Mouse (Mus musculus) forebrain, embryonic 16.5 days (tissue): Measurements from ENCODE around the gene Fam169b. TPM values are rescaled to one million over a fixed set of nuclear protein-coding genes. Genes with fewer than 3 reads are reported as not detected.

Source experiments
- ATAC-seq: fragments of 200-750 bp; cut with Nextera tagmentation; 2 replicates; pipeline ENCODE4 v1.8.0; 2017; ENCODE audit warnings: mild to moderate bottlenecking, moderate library complexity
- H3K27ac ChIP-seq: fragments of 300-500 bp; sonication (generic); 2 replicates; pipeline ENCODE4 v1.5.1; 2014; ENCODE audit warnings: low read length, control low read depth
- H3K27me3 ChIP-seq: fragments of 300-500 bp; sonication (generic); replicated peaks from 2 replicates; pipeline ENCODE4 v1.6.1; 2014; ENCODE audit warnings: low read length; ENCODE audit not compliant: control insufficient read depth, insufficient read depth
- H3K36me3 ChIP-seq: fragments of 300-500 bp; sonication (generic); 2 replicates; pipeline ENCODE4 v1.6.1; 2014; ENCODE audit not compliant: control insufficient read depth, insufficient read depth
- H3K4me1 ChIP-seq: fragments of 300-500 bp; sonication (generic); replicated peaks from 2 replicates; pipeline ENCODE4 v1.6.1; 2014; ENCODE audit warnings: low read length; ENCODE audit not compliant: control insufficient read depth, insufficient read depth
- H3K4me2 ChIP-seq: fragments of 300-500 bp; sonication (generic); 2 replicates; pipeline ENCODE4 v1.6.1; 2014; ENCODE audit warnings: mild to moderate bottlenecking, low read length, control low read depth
- H3K4me3 ChIP-seq: fragments of 300-500 bp; sonication (generic); replicated peaks from 2 replicates; pipeline ENCODE4 v1.5.1; 2014; ENCODE audit warnings: mild to moderate bottlenecking, low read length, control low read depth
- H3K9ac ChIP-seq: fragments of 300-500 bp; sonication (generic); replicated peaks from 2 replicates; pipeline ENCODE4 v1.6.1; 2014; ENCODE audit warnings: low read depth, low read length, control low read depth
- H3K9me3 ChIP-seq: fragments of 300-500 bp; sonication (generic); 2 replicates; pipeline ENCODE4 v1.6.1; 2016; ENCODE audit warnings: low read length; ENCODE audit not compliant: control insufficient read depth
- WGBS: fragments of 180-500 bp; shearing (Covaris S2); extraction: QIAGEN DNeasy Blood & Tissue Kit; methylation state at CpG from one replicate; pipeline ENCODE4 v1.1.7; 2014; 5-methylcytosine and 5-hydroxymethylcytosine counted together
- polyA plus RNA-seq: library from polyadenylated mRNA; unstranded; fragments of >200 nt; fragmentation: Nextera tagmentation; extraction: Ambion mirVana; gene quantifications from 2 replicates; pipeline ENCODE4 v1.2.1, GENCODE M21; 2015

Gene Fam169b
- polyA plus RNA-seq, 1 experiment from 2014 or later, result not detected

GRCm38 (mm10) chr7:68320078-68320810, 46.6 kb downstream of the Fam169b start:
- Histone ChIP-seq H3K27ac (no peak overlapping the region), H3K36me3 (no peaks in the 10 kb centered on the region), H3K27me3 (no peaks in the 10 kb centered on the region), H3K4me1 (peaks cover 6% of the 10 kb centered on the region; the same call in 1 of the 2 replicates), H3K4me3 (no peak overlapping the region), H3K9me3 (no peaks in the 10 kb centered on the region), H3K4me2 (no peak overlapping the region), H3K9ac (no peak overlapping the region)
- WGBS, result 73% methylated on average over 14 of the region's 14 CpGs
- ATAC-seq, result no peak

DNA sequence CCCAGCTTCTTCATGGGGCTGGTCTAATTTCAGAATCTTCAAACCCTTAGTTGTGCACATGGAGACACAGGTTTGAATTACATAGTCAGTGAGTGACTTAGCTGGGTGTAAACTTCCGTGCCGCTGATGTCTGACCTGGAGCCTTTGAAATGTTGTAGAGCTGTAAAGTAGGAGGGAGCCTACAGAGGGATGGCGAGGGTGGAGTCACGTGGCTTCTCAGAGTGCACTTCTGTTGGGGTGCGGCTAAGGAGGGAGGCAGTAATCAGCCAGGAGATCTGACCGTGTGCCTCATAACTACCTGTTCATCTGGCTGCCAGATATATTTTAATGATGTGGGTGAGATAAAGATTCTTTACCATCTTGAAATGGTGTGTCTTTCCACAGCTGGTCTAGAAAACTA, 49.4 kb downstream of the Fam169b start:
- Histone ChIP-seq H3K27me3 (no peaks in the 10 kb centered on the region), H3K4me2 (no peak overlapping the region), H3K9ac (no peak overlapping the region), H3K4me3 (no peak overlapping the region), H3K9me3 (no peaks in the 10 kb centered on the region), H3K4me1 (peaks cover 6% of the 10 kb centered on the region; the same call in 1 of the 2 replicates), H3K36me3 (no peaks in the 10 kb centered on the region), H3K27ac (no peak overlapping the region)
- 93% methylated on average over 6 of the region's 6 CpGs for WGBS
- ATAC-seq, result no peak

- Histone ChIP-seq H3K9ac (no peak overlapping the region), H3K9me3 (no peaks in the 10 kb centered on the region), H3K4me2 (no peak overlapping the region), H3K27ac (no peak overlapping the region), H3K4me1 (no peaks in the 10 kb centered on the region), H3K4me3 (no peak overlapping the region), H3K36me3 (no peaks in the 10 kb centered on the region), H3K27me3 (no peaks in the 10 kb centered on the region)
- ATAC-seq, result no peak
- 77% methylated on average over 7 of the region's 7 CpGs for WGBS
These were observed 52.6 kb downstream of the Fam169b start for GRCm38 (mm10) chr7:68326190-68326722.

DNA sequence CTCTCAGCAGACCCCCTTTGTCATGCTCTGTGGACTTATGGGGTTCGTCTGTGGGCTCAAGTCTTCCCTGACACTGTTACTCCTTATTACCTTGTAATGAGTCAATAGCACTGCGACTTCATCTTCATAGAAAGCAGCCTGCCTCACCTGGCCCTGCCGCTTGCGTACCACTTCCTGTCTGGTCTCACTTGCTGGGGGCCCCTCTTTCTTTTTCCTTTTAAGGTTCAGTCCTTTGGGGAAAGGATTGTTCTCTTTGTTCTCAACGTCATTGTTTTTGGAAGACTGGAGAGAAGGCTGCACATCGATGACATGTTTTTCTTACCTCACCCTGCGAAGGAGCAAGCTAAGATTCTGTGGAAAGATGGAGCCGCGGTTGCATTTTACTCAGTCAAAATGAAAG, 55.4 kb downstream of the Fam169b start:
- no peak overlapping the region for H3K4me3 ChIP-seq
- H3K9me3 ChIP-seq, result no peaks in the 10 kb centered on the region
- H3K4me2 ChIP-seq, result no peak overlapping the region
- H3K36me3 ChIP-seq, result no peaks in the 10 kb centered on the region
- no peak overlapping the region for H3K27ac ChIP-seq
- WGBS, result 79% methylated on average over 9 of the region's 9 CpGs
- H3K4me1 ChIP-seq, result no peaks in the 10 kb centered on the region
- ATAC-seq, result no peak
- H3K27me3 ChIP-seq, result no peaks in the 10 kb centered on the region
- H3K9ac ChIP-seq, result no peak overlapping the region

GRCm38 (mm10) chr7:68332799-68333198, 59.2 kb downstream of the Fam169b start:
- Histone ChIP-seq H3K4me1 (no peaks in the 10 kb centered on the region), H3K27me3 (no peaks in the 10 kb centered on the region), H3K4me3 (no peak overlapping the region), H3K36me3 (no peaks in the 10 kb centered on the region), H3K27ac (no peak overlapping the region), H3K9me3 (no peaks in the 10 kb centered on the region), H3K9ac (no peak overlapping the region), H3K4me2 (no peak overlapping the region)
- WGBS, result 89% methylated on average over 6 of the region's 6 CpGs
- ATAC-seq, result no peak

- Histone ChIP-seq H3K9ac (no peak overlapping the region), H3K27ac (no peak overlapping the region), H3K9me3 (no peaks in the 10 kb centered on the region), H3K4me1 (no peaks in the 10 kb centered on the region), H3K36me3 (no peaks in the 10 kb centered on the region), H3K27me3 (no peaks in the 10 kb centered on the region), H3K4me2 (no peak overlapping the region), H3K4me3 (no peak overlapping the region)
- ATAC-seq, result no peak
- 88% methylated on average over 8 of the region's 8 CpGs for WGBS
These were observed 63.6 kb downstream of the Fam169b start for GRCm38 (mm10) chr7:68337080-68337781.

GRCm38 (mm10) chr7:68338680-68339079, 65.0 kb downstream of the Fam169b start:
- Histone ChIP-seq H3K9me3 (no peaks in the 10 kb centered on the region), H3K4me3 (no peak overlapping the region), H3K36me3 (no peaks in the 10 kb centered on the region), H3K27me3 (no peaks in the 10 kb centered on the region), H3K27ac (no peak overlapping the region), H3K4me1 (no peaks in the 10 kb centered on the region), H3K4me2 (no peak overlapping the region), H3K9ac (no peak overlapping the region)
- no peak for ATAC-seq
- 32% methylated on average over 6 of the region's 6 CpGs for WGBS

DNA sequence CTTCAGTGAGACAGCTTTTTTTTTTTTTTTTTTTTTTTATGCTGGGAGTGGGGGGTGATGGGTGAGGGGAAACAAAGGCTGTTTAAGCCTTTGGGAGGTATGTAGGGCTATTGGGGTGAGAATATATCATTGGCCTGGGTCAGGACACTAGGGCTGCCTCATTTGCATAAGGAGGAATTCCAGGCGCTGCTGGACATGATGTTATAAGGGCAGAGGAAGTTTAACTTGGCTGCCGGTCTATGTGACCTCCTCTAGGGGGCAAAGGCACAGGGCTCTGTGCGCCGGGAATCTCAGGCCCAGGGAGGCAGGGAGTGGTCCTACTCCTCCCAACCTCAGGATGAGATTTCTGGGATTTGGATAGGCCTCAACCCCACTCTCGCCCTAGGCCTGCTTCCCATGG, 70.9 kb downstream of the Fam169b start:
- no peak overlapping the region for H3K4me3 ChIP-seq
- 65% methylated on average over 5 of the region's 5 CpGs for WGBS
- H3K9me3 ChIP-seq, result no peaks in the 10 kb centered on the region
- H3K4me2 ChIP-seq, result no peak overlapping the region
- H3K4me1 ChIP-seq, result no peaks in the 10 kb centered on the region; the same call in 1 of the 2 replicates
- no peaks in the 10 kb centered on the region for H3K36me3 ChIP-seq
- no peak overlapping the region for H3K27ac ChIP-seq
- no peak for ATAC-seq
- no peak overlapping the region for H3K9ac ChIP-seq
- no peaks in the 10 kb centered on the region for H3K27me3 ChIP-seq

GRCm38 (mm10) chr7:68345963-68346362, 72.3 kb downstream of the Fam169b start:
- WGBS, result 56% methylated on average over 10 of the region's 10 CpGs
- H3K27me3 ChIP-seq, result no peaks in the 10 kb centered on the region
- H3K9ac ChIP-seq, result no peak overlapping the region
- H3K27ac ChIP-seq, result no peak overlapping the region
- H3K4me3 ChIP-seq, result no peak overlapping the region
- no peak overlapping the region for H3K4me2 ChIP-seq
- H3K9me3 ChIP-seq, result no peaks in the 10 kb centered on the region
- H3K36me3 ChIP-seq, result no peaks in the 10 kb centered on the region
- no peaks in the 10 kb centered on the region; the same call in 1 of the 2 replicates for H3K4me1 ChIP-seq
- peak; percentile 84 for ATAC-seq
